Mouse (Mus musculus): ENCODE measurements at regions not wholly inside any gene's neighbourhood (a gene's known extent, or its start where the extent isn't known, plus 50 kb on each side); places are given as distances from the start of the nearest gene placed in this dataset.

GRCm38 (mm10) chr13:44068951-44069350 is 284.4 kb downstream of the Cd83 start:
- DNase-seq (ENCODE audit: extremely low read depth, low read depth) = no peak

- DNase-seq (ENCODE audit: extremely low read depth, low read depth) = no peak
Measured at GRCm38 (mm10) chr13:44073122-44073521, 288.5 kb downstream of the Cd83 start.

- DNase-seq (ENCODE audit: extremely low read depth, low read depth) = no peak
Measured at GRCm38 (mm10) chr13:44074172-44074571, 289.6 kb downstream of the Cd83 start.

DNA sequence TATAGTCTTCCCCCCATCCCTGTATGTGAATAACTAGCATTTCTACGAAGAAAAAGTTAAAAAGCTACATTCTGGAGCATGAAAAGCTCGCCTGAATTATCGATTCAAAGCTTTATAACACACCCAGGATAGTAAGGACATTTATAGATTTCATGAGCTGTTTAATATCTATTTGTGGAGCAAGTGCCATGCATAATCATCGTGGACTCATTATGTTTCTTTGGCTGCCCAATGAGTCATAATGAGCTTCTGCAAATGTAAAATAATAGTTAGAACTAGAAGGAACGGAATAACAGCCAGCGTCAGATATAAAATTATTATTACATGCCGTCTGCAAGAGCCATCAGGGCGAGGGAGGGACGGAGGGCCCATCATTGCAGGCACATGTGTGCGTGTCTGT is 292.4 kb downstream of the Cd83 start:
- DNase-seq (ENCODE audit: extremely low read depth, low read depth) = no peak

GRCm38 (mm10) chr13:44085621-44086510 is 301.3 kb downstream of the Cd83 start:
- no peak for DNase-seq (ENCODE audit: extremely low read depth, low read depth)

- DNase-seq (ENCODE audit: extremely low read depth, low read depth) = no peak
Measured at GRCm38 (mm10) chr13:44086801-44087200, 302.2 kb downstream of the Cd83 start.

DNA sequence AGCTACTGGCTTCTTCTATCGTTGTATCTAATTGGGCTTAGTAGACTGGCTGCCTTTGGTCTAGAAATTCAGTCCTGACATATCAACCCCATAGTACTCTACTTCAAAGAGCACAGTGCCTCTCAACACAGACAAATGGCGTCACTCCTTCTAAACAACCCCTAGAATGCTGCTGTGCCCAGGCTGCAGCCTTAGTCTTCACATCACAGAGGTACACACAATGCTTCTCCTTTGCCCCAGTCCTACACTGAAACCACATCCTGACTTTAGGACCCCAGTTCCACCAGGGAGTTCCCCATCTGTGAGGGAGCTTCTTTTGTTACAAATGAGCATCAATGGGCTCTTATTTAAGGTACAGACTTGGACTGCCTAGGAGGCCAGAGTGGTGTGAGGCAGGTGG is 312.6 kb downstream of the Cd83 start:
- no peak for DNase-seq (ENCODE audit: extremely low read depth, low read depth)

GRCm38 (mm10) chr13:44099511-44099910 is 314.9 kb downstream of the Cd83 start:
- DNase-seq (ENCODE audit: extremely low read depth, low read depth) = no peak

- no peak for DNase-seq (ENCODE audit: extremely low read depth, low read depth)
Measured at GRCm38 (mm10) chr13:44100125-44101067, 315.8 kb downstream of the Cd83 start.

DNA sequence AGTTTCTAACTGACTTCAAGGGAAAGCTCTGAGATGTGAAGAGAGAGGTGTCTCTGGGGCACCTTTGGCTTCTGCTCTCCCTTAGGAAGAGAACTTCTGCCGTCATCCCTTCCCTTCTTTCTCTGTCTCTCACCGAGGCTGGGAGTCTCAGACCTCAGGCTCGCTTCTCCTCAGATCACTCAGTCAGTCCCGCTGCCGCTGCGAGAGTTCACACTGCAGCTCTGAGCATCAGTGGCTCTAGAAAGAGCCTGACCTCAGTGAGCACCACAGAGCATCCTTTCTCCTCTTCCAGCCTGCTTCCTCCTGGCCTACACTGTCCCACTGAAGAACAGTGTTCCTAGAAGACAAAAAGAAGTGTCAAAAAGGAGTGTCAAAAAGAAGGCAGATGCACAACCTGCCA is 316.6 kb downstream of the Cd83 start:
- DNase-seq (ENCODE audit: extremely low read depth, low read depth) = no peak

GRCm38 (mm10) chr13:44101806-44102205 is 317.2 kb downstream of the Cd83 start:
- DNase-seq (ENCODE audit: extremely low read depth, low read depth) = no peak

GRCm38 (mm10) chr13:44102257-44102656 is 317.7 kb downstream of the Cd83 start:
- no peak for DNase-seq (ENCODE audit: extremely low read depth, low read depth)

DNA sequence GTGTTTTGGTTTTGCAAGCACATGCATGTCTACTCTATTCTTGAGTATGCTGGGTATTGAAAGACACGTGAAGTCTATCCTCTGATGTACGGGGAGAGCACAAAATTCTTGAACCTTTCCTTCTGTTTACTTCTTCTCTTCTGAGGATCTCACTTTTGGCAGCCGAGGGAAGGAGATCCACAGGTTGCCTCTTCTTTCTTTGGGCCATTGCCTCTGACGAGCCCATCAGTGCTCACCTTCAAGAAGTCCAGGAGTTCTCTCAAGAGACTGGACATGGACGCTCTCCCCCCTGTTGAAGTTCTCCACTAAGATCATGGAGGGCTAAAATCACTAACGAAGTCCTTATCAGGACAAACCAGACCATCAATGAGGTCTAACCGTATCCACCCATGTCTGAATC is 318.8 kb downstream of the Cd83 start:
- DNase-seq (ENCODE audit: extremely low read depth, low read depth) = no peak

- no peak for DNase-seq (ENCODE audit: extremely low read depth, low read depth)
Measured at GRCm38 (mm10) chr13:44105161-44105560, 320.6 kb downstream of the Cd83 start.

- no peak for DNase-seq (ENCODE audit: extremely low read depth, low read depth)
Measured at GRCm38 (mm10) chr13:44108695-44109094, 324.1 kb downstream of the Cd83 start.

GRCm38 (mm10) chr13:44113043-44113442 is 328.5 kb downstream of the Cd83 start:
- DNase-seq (ENCODE audit: extremely low read depth, low read depth) = no peak

DNA sequence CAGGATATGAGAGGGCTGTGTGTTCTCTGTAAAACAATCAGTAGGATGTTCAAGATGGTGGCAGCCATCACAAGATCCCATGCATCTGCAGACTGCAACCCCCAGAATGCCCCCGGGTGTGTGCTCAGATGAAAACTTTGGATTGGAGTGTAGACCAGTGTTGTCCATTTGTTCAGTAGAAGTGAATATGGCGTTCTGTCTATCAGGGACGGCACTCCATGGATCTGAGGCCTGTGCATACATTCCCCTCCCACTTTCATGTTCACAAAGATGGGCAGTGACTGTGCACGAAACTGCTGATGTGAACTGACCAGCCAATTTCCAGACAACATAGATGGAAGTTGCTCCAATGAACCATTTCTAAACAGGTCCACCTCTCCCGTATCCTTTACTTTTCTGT is 330.3 kb downstream of the Cd83 start:
- no peak for DNase-seq (ENCODE audit: extremely low read depth, low read depth)

DNA sequence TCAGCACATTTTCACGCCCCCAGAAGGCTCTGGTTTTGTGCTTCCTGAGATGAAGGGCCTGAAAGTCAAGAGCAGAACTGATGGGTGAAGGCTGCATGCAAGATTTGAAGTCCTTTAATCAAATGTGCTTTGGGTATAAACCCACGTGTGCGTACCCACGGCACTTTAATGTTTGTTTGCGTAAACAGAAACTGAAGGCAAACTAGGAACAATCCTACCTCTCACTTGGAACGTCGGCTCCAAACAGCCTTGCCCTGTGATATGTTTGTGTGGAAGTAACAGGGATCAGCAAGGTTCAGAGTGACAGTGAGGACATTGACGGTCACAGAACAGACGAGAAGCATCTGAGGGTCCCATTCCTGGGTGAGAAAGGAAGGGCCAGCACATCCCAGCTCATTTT is 333.3 kb downstream of the Cd83 start:
- no peak for DNase-seq (ENCODE audit: extremely low read depth, low read depth)

- no peak for DNase-seq (ENCODE audit: extremely low read depth, low read depth)
Measured at GRCm38 (mm10) chr13:44118846-44119245, 334.3 kb downstream of the Cd83 start.

- DNase-seq (ENCODE audit: extremely low read depth, low read depth) = no peak
Measured at GRCm38 (mm10) chr13:44121241-44121671, 336.7 kb downstream of the Cd83 start.

DNA sequence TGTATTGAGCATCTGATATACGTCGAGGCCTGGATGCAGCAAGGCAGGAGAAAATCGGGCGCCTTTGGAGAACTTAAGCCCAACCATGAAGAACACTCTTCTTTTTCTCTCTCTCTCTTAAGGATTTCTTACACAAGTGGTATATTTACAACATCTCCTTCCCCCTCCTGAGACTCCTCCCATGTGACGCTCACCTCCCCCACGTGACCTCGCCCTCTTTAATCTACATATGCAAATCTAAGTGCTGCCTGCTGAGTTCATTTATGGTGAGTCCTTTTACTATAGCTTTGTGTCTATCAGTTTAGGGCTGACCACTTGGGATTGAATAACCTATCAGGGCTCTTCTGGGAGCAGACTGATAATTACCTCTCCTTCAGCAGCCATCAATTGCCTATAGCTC is 337.4 kb downstream of the Cd83 start:
- no peak for DNase-seq (ENCODE audit: extremely low read depth, low read depth)

GRCm38 (mm10) chr13:44126198-44126597 is 341.6 kb downstream of the Cd83 start:
- no peak for DNase-seq (ENCODE audit: extremely low read depth, low read depth)

Data from MEL-GATA-1-ER (cell line).